Mouse (Mus musculus) heart, embryonic 14.5 days (tissue): Measurements from ENCODE around the gene Il13ra2. TPM values are rescaled to one million over a fixed set of nuclear protein-coding genes. Genes with fewer than 3 reads are reported as not detected.

Source experiments
- polyA plus RNA-seq: library from polyadenylated mRNA; unstranded; fragments of >200 nt; fragmentation: Nextera tagmentation; extraction: Ambion mirVana; gene quantifications from 2 replicates; pipeline ENCODE4 v1.2.1, GENCODE M21; 2014

The Il13ra2 gene
- polyA plus RNA-seq, 1 experiment from 2014 or later = not detected

Other genes starting within 250 kb of the Il13ra2 start
- not detected in 2 replicates for gene Vmn1r239-ps, start 24.5 kb upstream of the Il13ra2 start, polyA plus RNA-seq
- 4.9 and 5.0 TPM in 2 replicates for gene Lrch2, start 124.9 kb upstream of the Il13ra2 start, polyA plus RNA-seq